Mouse (Mus musculus): ENCODE measurements at regions not wholly inside any gene's neighbourhood (a gene's known extent, or its start where the extent isn't known, plus 50 kb on each side); places are given as distances from the start of the nearest gene placed in this dataset.

DNA sequence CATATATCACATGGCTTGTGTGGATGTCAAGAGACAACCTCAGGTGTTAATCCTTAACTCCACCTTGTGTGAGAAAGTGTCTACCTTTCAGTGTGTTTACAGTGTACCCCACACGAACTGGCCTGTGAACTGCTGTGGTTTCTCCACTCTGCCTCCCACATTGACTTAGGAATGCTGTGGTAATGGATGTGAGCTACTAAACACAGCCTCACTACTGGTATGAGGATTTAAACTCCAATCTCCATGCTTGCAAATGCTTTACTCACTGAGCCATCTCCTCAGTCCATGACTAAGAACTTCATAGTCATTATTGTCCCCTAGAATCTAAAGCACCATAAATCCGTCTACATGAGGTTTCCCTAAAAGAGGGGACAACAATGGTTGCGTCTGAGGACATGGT lies 1075.8 kb downstream of the Agbl1 start:
- TF ChIP-seq CTCF (conservative IDR thresholded peaks at IDR 0.05; ENCODE audit: insufficient read depth, insufficient read length, low read depth, low read length) (no peak), POLR2A (IDR thresholded peaks at IDR 0.05; ENCODE audit: low read depth, low read length) (no peak)

Measured in kidney, adult 2 months (tissue).